Mouse (Mus musculus): ENCODE measurements around the gene Ankle2.

DNA sequence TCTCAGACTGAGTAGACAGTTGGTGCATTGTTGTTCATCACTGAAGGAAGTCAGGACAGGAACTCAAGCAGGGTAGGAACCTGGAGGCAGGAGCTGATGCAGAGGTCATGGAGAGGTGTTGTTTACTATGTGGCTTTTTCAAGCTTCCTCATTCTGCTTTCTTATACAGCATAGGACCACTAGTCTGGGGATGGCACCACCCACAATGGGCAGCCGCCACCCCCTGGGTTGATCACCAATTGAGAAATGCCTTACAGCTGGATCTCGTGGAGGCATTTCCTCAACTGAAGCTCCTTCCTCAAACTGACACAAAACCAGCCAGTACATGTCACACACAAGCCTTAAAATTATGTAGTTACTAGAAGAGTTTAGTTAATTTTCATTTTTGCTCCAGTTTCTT lies 19.5 kb upstream of the Ankle2 start:
- TF ChIP-seq POLR2A (IDR thresholded peaks at IDR 0.05; ENCODE audit: low read depth, low read length) (no peak), CTCF (IDR thresholded peaks at IDR 0.05; ENCODE audit: borderline replicate concordance, insufficient read depth, low read length) (no peak)
